Mouse (Mus musculus) gastrocnemius, postnatal 10 days (tissue): ENCODE results near the gene Gm43517. TPM values are rescaled to one million over a fixed set of nuclear protein-coding genes. Genes with fewer than 3 reads are reported as not detected.
A peak's percentile ranks its signal among the peaks of the same experiment; 100 is the strongest.

ENCODE experiments used
- DNase-seq: peaks from one replicate; pipeline ENCODE4 v3.0.0; 2021; ENCODE audit warnings: mixed read lengths
- total RNA-seq, 2 experiments: library from RNA; stranded (reverse); gene quantifications; 2 replicates each; pipeline ENCODE4 v1.2.3; 2021

The Gm43517 gene
- total RNA-seq, 2 experiments from 2014 or later = not detected

DNA sequence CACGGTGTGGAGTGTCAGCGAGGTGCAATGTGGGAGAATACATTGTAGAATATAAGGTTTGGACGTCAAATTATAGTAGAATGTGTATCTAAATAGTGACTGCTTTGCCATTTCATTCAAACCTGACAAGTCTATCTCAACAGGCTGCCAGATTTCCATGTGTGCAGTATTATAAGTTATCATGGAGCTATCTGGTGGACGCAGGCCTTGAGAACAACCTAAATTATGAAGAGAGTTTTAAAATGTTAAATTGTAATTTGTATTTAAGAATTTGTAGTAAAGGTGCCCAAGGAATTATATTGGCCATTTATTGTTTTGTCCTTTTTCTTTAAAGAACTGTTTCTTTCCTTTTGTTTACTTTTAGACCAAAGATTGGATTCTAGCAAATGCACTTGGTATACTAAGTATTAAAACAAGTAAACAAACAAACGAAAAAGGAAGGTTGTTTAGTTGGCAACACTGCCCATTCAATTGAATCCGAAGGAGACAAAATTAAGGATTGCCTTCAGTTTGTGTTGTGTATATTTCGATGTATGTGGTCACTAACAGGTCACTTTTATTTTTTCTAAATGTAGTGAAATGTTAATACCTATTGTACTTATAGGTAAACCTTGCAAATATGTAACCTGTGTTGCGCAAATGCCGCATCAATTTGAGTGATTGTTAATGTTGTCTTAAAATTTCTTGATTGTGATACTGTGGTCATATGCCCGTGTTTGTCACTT is 1.3 kb downstream of the Gm43517 start:
- no peak for DNase-seq

DNA sequence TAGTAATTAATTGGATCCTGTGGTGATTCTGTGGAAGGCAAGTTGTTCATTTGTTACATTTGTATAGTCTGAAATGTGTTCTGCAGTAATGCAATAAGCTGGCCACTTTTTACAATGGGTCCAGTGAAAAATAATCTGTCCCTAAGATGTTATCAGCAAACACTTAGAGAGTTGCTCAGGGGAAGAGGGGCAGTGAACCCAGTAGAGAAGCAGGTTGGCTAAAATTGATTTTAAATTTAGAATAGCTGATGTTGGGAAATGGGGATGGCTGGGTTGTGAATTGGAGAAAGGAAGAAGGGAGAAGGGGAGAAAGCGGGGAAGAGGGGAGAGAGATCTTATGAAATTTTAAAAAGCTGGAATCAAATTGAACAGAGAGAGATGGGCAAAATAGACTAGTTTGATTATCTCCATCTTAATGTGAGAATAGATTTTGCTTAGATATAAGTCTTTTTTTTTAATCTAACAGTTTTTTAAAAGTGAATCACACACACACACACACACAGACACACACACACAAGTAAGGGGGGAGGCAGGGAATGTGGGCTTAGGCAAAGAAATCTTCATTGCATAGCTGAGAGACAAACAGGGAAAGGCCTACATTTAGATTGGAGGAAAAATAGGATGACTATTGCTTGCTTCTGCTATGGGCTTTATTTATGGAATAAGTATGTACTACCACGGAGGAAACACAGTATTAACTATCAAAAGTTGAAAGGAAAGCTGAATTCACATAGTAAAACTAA is 3.1 kb downstream of the Gm43517 start:
- no peak for DNase-seq

DNA sequence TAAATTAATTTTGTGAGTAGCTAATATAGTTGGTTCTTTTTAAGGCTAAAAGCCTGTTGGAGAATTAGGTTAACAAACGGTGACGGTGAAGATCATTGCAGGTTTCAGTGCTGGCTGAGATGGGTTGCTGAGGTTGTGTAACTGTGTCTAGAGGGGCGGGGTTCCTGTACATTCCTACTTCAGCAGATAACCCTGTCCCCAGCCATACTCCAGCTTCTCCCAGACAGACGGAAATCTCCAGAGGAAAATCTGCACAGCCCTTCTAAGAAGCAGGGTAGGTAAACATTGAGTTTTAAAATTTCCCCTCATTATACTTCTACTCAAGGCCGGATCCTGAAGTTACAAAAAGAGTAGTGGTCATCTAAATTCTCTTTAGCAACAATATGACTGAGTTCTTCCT is 4.7 kb downstream of the Gm43517 start:
- DNase-seq = no peak

DNA sequence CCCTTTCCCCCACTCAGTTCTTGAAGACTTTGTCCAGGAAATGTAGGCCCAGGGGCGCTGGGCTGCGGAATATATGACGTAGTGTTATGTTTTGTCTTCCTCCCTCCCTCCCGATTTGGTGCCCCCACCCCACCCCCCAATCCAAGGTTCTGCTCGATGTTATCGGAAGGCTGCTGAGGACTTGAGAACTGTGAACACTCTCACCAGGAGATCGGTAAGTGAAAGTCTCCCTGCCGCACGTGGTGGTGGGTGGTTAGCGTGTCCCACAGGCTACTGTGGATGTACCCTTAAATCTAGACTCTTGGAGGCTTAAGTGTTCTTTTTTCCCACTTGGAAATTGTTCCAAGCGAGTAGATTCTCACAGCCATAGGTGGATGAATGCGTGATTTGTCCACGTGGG is 5.3 kb downstream of the Gm43517 start:
- no peak for DNase-seq

DNA sequence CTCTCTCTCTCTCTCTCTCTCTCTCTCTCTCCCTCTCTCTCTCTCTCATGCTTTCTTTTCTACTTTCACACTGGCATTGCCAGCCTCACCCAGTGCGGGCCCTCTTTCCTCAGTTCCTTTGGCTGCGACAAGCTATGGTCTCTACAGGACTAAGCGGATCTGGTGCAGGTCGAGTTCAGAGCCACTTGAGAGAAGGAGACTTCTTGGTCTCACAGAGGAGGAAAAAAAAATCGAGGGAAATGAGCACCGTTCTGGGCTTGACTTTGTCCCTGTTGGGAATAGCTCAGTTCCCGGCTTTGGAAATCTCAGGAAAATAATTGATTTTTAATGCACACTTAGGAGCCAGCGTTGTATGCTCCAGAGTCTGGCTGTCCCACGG is 5.9 kb downstream of the Gm43517 start:
- no peak for DNase-seq

DNA sequence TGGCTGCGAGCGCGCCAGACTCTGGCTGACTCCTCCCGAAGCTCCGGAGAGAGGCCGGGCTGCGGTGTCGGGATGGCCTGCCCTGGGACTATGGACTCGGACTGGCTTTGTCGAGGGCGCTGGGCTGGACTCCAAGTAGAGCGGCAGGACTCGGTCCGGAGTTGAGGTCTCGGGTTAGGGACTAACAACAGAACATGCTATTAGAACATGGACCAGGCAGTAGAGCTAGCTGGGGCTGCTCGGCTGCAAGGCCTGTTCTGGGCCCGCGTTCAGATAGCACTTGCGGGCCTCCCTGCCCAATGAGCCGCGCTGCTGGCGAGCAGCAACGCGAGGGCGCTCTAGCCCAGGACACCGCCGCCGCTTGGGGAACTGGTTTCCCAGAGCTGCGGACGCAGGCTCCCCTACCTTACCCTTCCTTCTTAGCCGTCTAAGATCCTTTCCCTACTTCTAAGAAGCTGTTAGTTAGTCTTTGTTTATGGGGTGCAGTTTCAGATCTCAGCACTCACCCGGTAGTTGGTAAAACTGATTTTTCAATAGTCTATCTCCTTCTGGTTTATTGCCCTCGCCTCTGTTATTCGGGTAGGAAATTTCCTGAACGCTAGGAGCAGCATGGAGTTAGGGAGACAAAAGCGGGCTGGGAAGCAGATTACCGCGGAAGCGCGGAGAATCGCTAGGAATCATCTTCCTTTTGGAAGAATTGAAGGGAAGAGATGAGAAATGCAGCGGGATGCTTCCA is 6.5 kb downstream of the Gm43517 start:
- DNase-seq = peak; percentile 38

DNA sequence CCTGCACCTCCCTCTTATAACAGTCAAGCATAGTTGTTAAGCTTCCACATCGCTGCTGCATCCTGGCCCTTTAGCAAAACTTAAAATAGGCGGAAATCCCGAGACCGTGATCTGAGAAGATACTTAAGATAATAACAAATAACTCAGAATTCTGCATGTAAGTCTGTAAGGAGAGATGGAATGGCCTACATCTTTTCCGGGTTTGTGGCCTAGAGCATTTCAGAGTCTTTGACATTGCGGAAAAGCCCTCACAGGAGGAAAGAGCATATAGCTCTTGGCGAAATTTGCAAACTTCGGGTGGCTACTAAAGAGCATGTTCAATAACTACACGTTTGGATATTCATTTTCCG is 7.0 kb downstream of the Gm43517 start:
- no peak for DNase-seq

GRCm38 (mm10) chr12:49392876-49393275 is 7.9 kb downstream of the Gm43517 start:
- no peak for DNase-seq

- DNase-seq = no peak
Measured at GRCm38 (mm10) chr12:49393639-49394038, 8.7 kb downstream of the Gm43517 start.

DNA sequence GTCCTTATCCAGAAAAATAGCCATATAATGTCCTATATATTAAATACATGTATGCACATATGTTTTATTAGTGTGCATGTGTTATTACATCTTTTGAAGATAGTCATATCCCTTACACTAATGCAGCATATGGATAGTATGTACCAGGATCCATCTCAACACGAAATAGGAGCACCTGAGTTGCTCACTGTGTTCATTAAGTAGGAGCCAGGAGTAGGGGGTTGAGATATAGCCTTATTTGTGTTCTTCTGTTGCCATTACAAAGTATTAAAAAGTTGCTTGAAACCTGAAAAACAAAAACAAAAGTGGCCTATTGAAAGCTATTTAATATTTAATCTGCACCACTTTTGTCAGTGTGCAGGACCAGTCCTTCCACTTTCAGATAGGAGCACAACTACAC is 9.2 kb downstream of the Gm43517 start:
- DNase-seq = no peak

GRCm38 (mm10) chr12:49394836-49395235 is 9.9 kb downstream of the Gm43517 start:
- no peak for DNase-seq

DNA sequence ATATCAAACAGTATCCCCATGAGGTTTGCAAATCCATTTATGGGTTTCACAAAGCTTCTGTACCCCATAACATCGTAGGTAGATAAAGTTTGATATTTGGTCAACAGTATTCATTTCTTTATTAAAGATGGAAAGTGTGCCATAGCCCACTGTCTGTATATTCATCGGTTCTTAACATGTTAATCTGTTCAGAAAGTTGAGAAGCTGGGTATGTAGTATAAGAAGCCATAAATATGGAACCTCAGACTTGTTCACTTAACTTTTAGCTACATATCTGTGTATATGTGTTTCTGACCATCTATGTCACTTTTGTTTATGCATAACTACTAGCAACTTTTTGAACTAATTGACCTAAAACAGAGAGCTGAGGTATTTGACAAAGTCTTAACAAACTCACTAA is 11.0 kb downstream of the Gm43517 start:
- DNase-seq = no peak

DNA sequence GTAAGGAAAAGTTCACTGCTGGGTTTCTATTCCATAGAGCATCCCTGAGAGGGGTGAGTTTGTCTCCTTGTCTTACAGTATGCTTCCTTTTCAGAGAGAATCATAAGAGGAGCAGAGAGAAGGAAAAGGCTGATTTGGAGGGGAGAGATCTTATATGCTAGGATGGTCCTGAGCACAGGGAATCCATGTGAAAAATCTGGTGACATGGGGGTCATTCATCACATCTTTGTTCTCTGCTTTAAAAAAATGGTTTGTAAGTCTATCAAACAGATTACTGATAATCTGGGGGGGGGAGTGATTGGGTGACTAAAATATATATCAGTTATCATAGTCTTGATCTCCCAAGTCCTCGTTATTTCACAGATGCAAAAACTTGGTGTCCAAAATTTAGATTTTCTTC is 11.8 kb downstream of the Gm43517 start:
- no peak for DNase-seq

DNA sequence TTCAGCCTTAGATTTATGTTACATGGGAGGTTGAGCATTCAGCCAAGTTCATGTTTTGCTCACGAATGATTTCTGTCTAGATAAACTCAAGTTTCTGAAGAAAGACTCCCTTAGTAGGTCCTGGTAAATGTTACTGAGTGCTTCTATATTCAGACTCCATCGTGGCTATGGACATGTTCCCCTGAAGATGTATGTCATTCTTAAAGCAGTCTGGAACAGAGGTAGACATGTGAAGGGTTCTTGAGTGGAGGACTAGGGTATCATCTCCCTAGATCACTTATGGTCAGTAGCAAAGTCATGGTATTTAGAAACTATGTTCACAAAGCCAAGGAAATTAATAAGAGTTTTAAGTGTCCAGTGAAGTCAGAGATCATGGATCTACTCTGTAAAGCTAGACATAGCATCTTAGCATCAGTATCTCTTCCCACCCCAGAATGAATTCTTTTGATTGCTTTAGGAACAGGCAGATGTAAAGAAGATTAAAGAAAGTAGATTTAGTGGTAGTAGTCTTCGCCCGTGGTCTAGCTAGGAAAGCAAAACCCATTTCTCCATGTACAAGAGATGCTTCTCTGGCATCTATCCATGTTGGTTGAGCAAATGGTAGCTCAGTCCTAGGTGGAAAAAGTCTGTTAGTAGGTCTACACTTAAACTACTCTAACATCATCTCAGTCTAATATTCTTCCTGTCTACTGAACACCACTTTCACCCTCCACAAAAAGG is 12.6 kb downstream of the Gm43517 start:
- DNase-seq = no peak

GRCm38 (mm10) chr12:49398163-49398540 is 13.2 kb downstream of the Gm43517 start:
- DNase-seq = no peak

DNA sequence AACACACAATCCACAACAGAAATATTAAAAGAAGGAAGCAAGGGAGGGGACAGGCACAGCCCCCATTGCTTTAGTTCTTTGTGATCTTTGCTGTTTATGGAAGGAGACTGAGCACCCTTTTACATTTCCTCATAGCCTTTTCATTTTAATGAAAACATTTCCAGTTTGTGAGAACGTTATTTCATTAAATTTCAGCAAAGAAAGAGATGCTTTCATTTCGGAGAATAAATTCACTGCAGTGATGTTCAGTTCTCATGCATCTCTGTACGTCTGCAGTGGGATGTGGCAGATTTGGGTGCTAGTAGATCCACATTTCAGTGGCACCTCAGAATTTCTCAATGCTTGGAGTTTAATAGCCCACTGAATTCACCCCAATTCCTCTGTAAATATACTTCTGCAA is 13.7 kb downstream of the Gm43517 start:
- DNase-seq = no peak

DNA sequence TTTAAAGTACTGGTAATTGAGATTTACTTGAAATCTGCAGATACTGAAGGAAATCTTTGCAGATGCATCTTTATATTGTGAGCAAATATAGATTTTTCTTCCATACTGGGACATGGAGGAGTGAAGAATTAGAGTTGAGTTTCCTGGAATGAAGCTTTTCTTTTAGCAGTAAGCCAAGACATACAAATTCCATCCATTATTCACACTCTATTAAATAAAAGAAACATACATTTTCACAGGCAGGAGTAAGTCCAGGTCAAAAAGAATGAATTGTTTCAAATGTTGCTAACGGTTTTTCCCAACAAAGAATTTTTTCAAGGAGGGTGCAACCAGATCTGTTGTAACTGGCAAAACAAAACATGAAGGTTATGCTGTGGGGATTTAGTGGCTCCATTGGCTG is 14.6 kb downstream of the Gm43517 start:
- no peak for DNase-seq

- DNase-seq = no peak
Measured at GRCm38 (mm10) chr12:49400036-49400852, 15.3 kb downstream of the Gm43517 start.

DNA sequence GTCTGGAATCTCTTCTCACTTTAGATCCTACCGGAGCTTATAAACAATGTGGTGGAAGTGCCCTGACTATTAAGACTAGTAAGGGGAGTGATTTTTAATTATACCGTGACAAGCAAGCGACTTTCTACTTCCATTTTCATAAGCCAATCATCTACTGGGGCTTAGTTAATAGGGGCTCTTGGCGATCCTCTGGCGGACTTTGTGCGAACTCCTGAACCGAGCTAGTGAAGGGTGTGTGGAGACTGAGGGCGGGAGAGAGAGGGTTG is 15.8 kb downstream of the Gm43517 start:
- no peak for DNase-seq

GRCm38 (mm10) chr12:49401119-49401795 is 16.3 kb downstream of the Gm43517 start:
- DNase-seq = peak; percentile 13

GRCm38 (mm10) chr12:49401796-49402130 is 16.8 kb downstream of the Gm43517 start:
- DNase-seq = no peak

GRCm38 (mm10) chr12:49409833-49410232 is 24.9 kb downstream of the Gm43517 start:
- no peak for DNase-seq
